Mouse (Mus musculus) kidney, postnatal 14 days (tissue): ENCODE data around the gene Gm21958.

ENCODE experiments used
- DNase-seq: peaks from one replicate; pipeline ENCODE4 v3.0.0; 2022; ENCODE audit warnings: mixed read lengths

Gm21958 gene

GRCm38 (mm10) chr3:54714253-54714652 lies at the start of gene Gm21958:
TSS of gene Gm21958 (minus strand) at chr3:54714353.
- no peak for DNase-seq

GRCm38 (mm10) chr3:54761258-54761657 lies 47.1 kb upstream of the Gm21958 start:
- no peak for DNase-seq

- no peak for DNase-seq
These were observed 46.4 kb upstream of the Gm21958 start for GRCm38 (mm10) chr3:54760321-54761115.

GRCm38 (mm10) chr3:54759211-54759610 lies 45.1 kb upstream of the Gm21958 start:
- no peak for DNase-seq

- no peak for DNase-seq
These were observed 43.3 kb upstream of the Gm21958 start for GRCm38 (mm10) chr3:54757446-54757845.

- DNase-seq = peak; percentile 10
These were observed 41.9 kb upstream of the Gm21958 start for GRCm38 (mm10) chr3:54756058-54756457.

- peak; percentile 78 for DNase-seq
These were observed 41.2 kb upstream of the Gm21958 start, which contains the start of gene Smad9 for GRCm38 (mm10) chr3:54755145-54756041. TSS of gene Smad9 (plus strand) at chr3:54755582.

- DNase-seq = no peak
These were observed 39.3 kb upstream of the Gm21958 start for GRCm38 (mm10) chr3:54753411-54753810.

GRCm38 (mm10) chr3:54745799-54746198 lies 31.6 kb upstream of the Gm21958 start:
- DNase-seq = peak; percentile 15

GRCm38 (mm10) chr3:54741965-54742364 lies 27.8 kb upstream of the Gm21958 start:
- DNase-seq = no peak

- no peak for DNase-seq
These were observed 23.2 kb upstream of the Gm21958 start for GRCm38 (mm10) chr3:54737317-54737716.

- peak; percentile 21 for DNase-seq
These were observed 22.2 kb upstream of the Gm21958 start for GRCm38 (mm10) chr3:54736101-54736927.

- peak; percentile 92 for DNase-seq
These were observed 21.3 kb upstream of the Gm21958 start, which contains the start of the genes Exosc8 and Alg5 for GRCm38 (mm10) chr3:54735247-54736046. TSS of gene Exosc8 (minus strand) at chr3:54735393. TSS of gene Alg5 (plus strand) at chr3:54735539.

- peak; percentile 94 for DNase-seq
These were observed 20.5 kb upstream of the Gm21958 start for GRCm38 (mm10) chr3:54734411-54735246.

GRCm38 (mm10) chr3:54732371-54732770 lies 18.2 kb upstream of the Gm21958 start:
- no peak for DNase-seq

GRCm38 (mm10) chr3:54731626-54732150 lies 17.5 kb upstream of the Gm21958 start:
- DNase-seq = no peak

GRCm38 (mm10) chr3:54728100-54728499 lies 13.9 kb upstream of the Gm21958 start:
- DNase-seq = no peak

GRCm38 (mm10) chr3:54727588-54727987 lies 13.4 kb upstream of the Gm21958 start:
- DNase-seq = no peak

- no peak for DNase-seq
These were observed 11.2 kb upstream of the Gm21958 start for GRCm38 (mm10) chr3:54725344-54725743.

- no peak for DNase-seq
These were observed 9.8 kb upstream of the Gm21958 start for GRCm38 (mm10) chr3:54723741-54724500.
